Mouse (Mus musculus): Measurements from ENCODE around the gene Rhob. TPM values are rescaled to one million over a fixed set of nuclear protein-coding genes. Genes with fewer than 3 reads are reported as not detected.

Gene Rhob
- polyA plus RNA-seq, 1 experiment from 2014 or later = 32.9 TPM

DNA sequence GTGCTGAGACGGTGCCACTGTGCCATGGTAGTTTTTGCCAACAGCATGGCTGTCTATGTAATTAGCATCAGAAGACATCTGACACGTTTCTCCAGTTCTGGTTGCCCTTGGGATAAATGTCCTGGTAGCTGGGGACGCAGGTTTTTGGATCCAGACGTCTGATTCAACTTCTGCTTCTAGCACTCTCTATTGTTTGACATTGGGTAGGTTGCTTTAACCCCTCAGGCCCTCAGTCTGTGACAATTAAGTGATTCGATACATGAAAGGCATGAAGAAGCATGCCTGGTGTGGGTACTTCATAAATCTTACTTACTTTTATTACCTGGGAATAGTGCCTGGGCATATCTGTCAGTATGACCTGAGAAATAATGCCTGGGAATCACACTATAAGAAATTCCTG, 24.3 kb upstream of the Rhob start:
- no peak for ATAC-seq (ENCODE audit: low FRiP score, low TSS enrichment)
- no peak for DNase-seq (ENCODE audit: low spot score)
- WGBS = 53% methylated on average over 5 of the region's 5 CpGs
- no peak overlapping the region for H3K27ac ChIP-seq (replicated peaks)
- no peak overlapping the region for H3K9ac ChIP-seq (ENCODE audit: low read length)
- H3K9me3 ChIP-seq (ENCODE audit: control insufficient read depth, low read length) = no peaks in the 10 kb centered on the region
- no peaks in the 10 kb centered on the region for H3K36me3 ChIP-seq (ENCODE audit: control insufficient read depth, insufficient read depth, low read length)
- no peak overlapping the region for H3K4me3 ChIP-seq (ENCODE audit: low read depth, low read length)
- H3K27me3 ChIP-seq (ENCODE audit: control insufficient read depth, insufficient read depth, low read length) = no peaks in the 10 kb centered on the region; the same call in 1 of the 2 replicates
- TF ChIP-seq CTCF (IDR thresholded peaks at IDR 0.05; ENCODE audit: low read depth) (no peak), EP300 (optimal IDR thresholded peaks at IDR 0.05) (no peak)
- no peak overlapping the region for H3K4me2 ChIP-seq (replicated peaks; ENCODE audit: low read depth)
- no peaks in the 10 kb centered on the region for H3K4me1 ChIP-seq (replicated peaks; ENCODE audit: control insufficient read depth, insufficient read depth)

DNA sequence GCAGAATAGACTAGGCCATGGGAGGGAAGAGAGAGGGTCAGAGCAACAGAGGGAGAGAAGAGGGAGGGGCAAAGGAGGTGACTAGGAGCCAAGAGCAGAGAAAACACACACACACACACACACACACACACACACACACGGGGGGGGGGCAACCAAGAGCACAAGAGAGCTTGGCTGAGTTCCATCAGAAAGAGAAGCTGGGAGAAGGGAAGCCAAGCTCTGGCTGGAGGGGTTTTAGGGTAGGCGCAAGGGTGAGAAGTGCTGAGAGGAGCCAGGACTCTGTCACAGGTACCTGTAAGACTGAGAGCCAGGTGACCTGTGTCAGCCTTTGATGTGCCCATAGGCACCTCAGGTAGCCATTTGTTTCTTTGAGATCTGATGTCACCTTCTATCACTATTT, 22.9 kb upstream of the Rhob start:
- Histone ChIP-seq H3K4me1 (replicated peaks; ENCODE audit: control insufficient read depth, insufficient read depth) (no peaks in the 10 kb centered on the region), H3K4me2 (replicated peaks; ENCODE audit: low read depth) (no peak overlapping the region), H3K27ac (replicated peaks) (no peak overlapping the region), H3K9ac (ENCODE audit: low read length) (no peak overlapping the region), H3K27me3 (ENCODE audit: control insufficient read depth, insufficient read depth, low read length) (no peaks in the 10 kb centered on the region; the same call in 1 of the 2 replicates), H3K4me3 (ENCODE audit: low read depth, low read length) (no peak overlapping the region), H3K36me3 (ENCODE audit: control insufficient read depth, insufficient read depth, low read length) (no peaks in the 10 kb centered on the region), H3K9me3 (ENCODE audit: control insufficient read depth, low read length) (no peaks in the 10 kb centered on the region)
- ATAC-seq (ENCODE audit: low FRiP score, low TSS enrichment) (no peak), DNase-seq (ENCODE audit: low spot score) (no peak)
- TF ChIP-seq EP300 (optimal IDR thresholded peaks at IDR 0.05) = no peak
- no peak for TF ChIP-seq CTCF (IDR thresholded peaks at IDR 0.05; ENCODE audit: low read depth)
- 69% methylated on average over 2 of the region's 2 CpGs for WGBS

DNA sequence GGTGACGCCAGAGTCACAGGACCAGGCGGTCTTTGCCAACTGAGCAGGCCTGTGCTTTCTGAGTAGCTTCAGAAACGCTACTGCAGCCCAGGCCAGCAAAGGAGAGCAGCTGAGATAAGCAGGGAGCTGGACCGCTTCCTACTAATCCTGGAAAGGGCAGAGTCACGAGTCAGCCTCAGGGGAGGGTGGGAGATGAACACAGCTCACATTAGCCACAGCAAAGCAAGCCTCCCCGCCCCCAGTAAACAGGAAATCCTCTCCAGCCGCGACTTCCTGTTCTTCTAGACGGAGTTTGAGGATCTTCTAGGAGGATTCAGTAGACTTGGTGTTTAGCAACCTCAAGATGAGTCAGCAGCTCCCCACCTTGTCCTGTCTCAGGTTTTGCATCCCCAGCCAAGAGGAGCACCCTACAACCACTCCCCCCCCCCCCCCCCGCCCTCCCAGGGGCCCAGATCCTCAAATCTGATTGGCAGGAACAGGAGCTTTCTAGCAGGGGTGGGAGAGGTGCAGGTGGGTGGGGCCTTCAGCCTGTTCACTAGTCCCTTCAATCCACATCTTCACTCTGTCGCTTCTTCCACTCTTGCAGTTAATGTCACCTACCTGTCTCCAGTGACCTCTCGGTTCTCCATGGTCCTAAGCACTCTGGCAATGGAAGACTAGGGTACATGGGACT, 21.7 kb upstream of the Rhob start:
- no peaks in the 10 kb centered on the region for H3K36me3 ChIP-seq (ENCODE audit: control insufficient read depth, insufficient read depth, low read length)
- no peaks in the 10 kb centered on the region for H3K27me3 ChIP-seq (ENCODE audit: control insufficient read depth, insufficient read depth, low read length)
- DNase-seq (ENCODE audit: low spot score) (peak; percentile 37), ATAC-seq (ENCODE audit: low FRiP score, low TSS enrichment) (peak; percentile 68)
- no peak overlapping the region for H3K4me2 ChIP-seq (replicated peaks; ENCODE audit: low read depth)
- no peak for TF ChIP-seq CTCF (IDR thresholded peaks at IDR 0.05; ENCODE audit: low read depth)
- TF ChIP-seq EP300 (optimal IDR thresholded peaks at IDR 0.05) = no peak
- 30% methylated on average over 11 of the region's 12 CpGs for WGBS
- no peak overlapping the region for H3K4me3 ChIP-seq (ENCODE audit: low read depth, low read length)
- H3K9me3 ChIP-seq (ENCODE audit: control insufficient read depth, low read length) = no peaks in the 10 kb centered on the region
- H3K4me1 ChIP-seq (replicated peaks; ENCODE audit: control insufficient read depth, insufficient read depth) = no peaks in the 10 kb centered on the region
- H3K27ac ChIP-seq (replicated peaks) = peak overlapping the region; percentile 63; the same call in 1 of the 2 replicates
- H3K9ac ChIP-seq (ENCODE audit: low read length) = no peak overlapping the region

DNA sequence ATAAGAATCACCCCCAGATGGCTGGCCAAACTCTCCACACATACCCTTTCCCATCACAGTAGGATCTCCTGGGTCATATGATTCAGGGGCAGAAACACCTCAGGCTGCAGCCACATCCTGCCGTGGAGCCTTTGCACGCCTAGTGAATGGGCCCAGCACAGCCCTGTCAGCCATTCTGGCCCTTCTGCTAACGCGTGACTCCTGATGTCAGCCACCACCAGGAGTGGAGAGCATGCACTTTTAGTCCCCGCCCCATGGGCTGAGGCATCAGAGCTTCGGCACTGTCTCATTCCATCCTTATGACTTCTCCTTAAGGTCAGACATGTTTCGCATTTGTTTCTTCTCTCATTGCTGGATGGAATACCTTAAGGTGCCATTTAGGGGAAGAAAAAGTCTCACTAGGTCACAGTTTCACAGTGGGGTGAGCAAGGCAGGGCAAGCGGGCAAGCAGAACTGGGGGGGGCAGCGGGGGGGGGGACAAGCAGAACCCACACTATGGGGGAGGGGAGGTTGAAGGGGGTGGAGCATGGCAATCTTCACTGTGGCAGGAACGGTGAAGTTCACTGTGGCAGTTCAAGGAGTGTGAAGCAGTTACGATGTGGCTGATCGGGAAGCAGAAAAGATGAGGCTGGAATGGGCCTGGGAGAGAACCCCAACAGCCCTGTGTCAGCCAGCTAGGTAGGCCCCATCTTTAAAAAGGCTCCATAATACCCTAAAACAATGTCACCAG, 19.8 kb upstream of the Rhob start:
- Histone ChIP-seq H3K9ac (ENCODE audit: low read length) (no peak overlapping the region), H3K36me3 (ENCODE audit: control insufficient read depth, insufficient read depth, low read length) (no peaks in the 10 kb centered on the region), H3K4me3 (ENCODE audit: low read depth, low read length) (no peak overlapping the region), H3K4me2 (replicated peaks; ENCODE audit: low read depth) (no peak overlapping the region), H3K27me3 (ENCODE audit: control insufficient read depth, insufficient read depth, low read length) (no peaks in the 10 kb centered on the region), H3K9me3 (ENCODE audit: control insufficient read depth, low read length) (no peaks in the 10 kb centered on the region), H3K4me1 (replicated peaks; ENCODE audit: control insufficient read depth, insufficient read depth) (no peaks in the 10 kb centered on the region), H3K27ac (replicated peaks) (no peak overlapping the region)
- ATAC-seq (ENCODE audit: low FRiP score, low TSS enrichment) (no peak), DNase-seq (ENCODE audit: low spot score) (no peak)
- 69% methylated on average over 12 of the region's 12 CpGs for WGBS
- TF ChIP-seq EP300 (optimal IDR thresholded peaks at IDR 0.05) (no peak), CTCF (IDR thresholded peaks at IDR 0.05; ENCODE audit: low read depth) (no peak)

DNA sequence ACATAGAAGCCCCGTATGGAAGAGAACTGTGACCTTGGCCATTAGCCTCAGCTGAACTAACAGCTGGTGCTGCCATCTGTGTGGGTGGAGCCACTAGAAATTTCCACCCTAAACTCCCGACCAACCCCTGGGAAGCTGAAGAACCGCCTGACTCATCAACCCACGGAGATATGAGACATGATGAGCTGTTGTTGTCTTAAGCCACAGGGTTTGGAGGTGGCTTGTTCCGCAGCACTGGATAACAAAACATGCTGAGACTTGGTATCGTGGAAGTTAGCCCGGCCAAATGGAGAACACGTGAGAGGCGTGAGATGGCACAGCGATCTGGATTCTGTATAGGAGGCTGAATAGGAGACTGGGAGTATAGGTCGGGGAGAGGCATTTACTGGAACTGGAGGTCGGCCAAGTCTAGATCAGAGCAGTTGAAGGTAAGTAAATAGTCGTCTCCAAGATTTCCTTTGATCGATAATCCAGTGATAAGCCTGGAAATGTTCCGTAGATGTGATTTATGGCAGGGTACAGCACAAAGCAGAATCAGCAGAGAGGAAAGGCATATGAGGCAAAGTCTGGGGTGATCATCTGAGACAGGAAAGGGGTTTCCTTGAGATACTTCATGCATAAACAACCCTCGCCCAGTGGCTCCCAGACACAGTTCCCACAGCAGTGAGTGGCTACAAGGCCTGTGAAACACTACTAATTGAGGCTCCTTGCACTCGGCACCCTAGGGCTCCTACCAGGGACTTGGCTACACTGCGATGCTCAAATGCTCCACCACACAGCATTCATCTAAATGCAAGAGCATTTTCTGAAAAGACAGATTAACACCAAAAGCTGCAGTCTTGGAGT, 11.5 kb upstream of the Rhob start:
- no peak overlapping the region for H3K9ac ChIP-seq (ENCODE audit: low read length)
- TF ChIP-seq EP300 (optimal IDR thresholded peaks at IDR 0.05) (peak; percentile 88), CTCF (IDR thresholded peaks at IDR 0.05; ENCODE audit: low read depth) (no peak)
- H3K27ac ChIP-seq (replicated peaks) = peak overlapping the region; percentile 30
- no peaks in the 10 kb centered on the region for H3K4me1 ChIP-seq (replicated peaks; ENCODE audit: control insufficient read depth, insufficient read depth)
- H3K4me2 ChIP-seq (replicated peaks; ENCODE audit: low read depth) = no peak overlapping the region
- H3K36me3 ChIP-seq (ENCODE audit: control insufficient read depth, insufficient read depth, low read length) = no peaks in the 10 kb centered on the region
- no peaks in the 10 kb centered on the region for H3K9me3 ChIP-seq (ENCODE audit: control insufficient read depth, low read length)
- peak; percentile 67 for ATAC-seq (ENCODE audit: low FRiP score, low TSS enrichment)
- H3K27me3 ChIP-seq (ENCODE audit: control insufficient read depth, insufficient read depth, low read length) = no peaks in the 10 kb centered on the region
- H3K4me3 ChIP-seq (ENCODE audit: low read depth, low read length) = no peak overlapping the region
- no peak for DNase-seq (ENCODE audit: low spot score)
- 43% methylated on average over 18 of the region's 18 CpGs for WGBS
